Mouse (Mus musculus) hindbrain, embryonic 16.5 days (tissue): ENCODE measurements at regions not wholly inside any gene's neighbourhood (a gene's known extent, or its start where the extent isn't known, plus 50 kb on each side); places are given as distances from the start of the nearest gene placed in this dataset.

Experiments used
- ATAC-seq: fragments of 200-750 bp; cut with Nextera tagmentation; 2 replicates; pipeline ENCODE4 v1.8.0; 2017; ENCODE audit warnings: moderate TSS enrichment, moderate library complexity
- H3K27ac ChIP-seq: fragments of 300-500 bp; sonication (generic); 2 replicates; pipeline ENCODE4 v1.5.1; 2014; ENCODE audit warnings: low read depth, mild to moderate bottlenecking, control low read depth, low read length, moderate library complexity
- H3K27me3 ChIP-seq: fragments of 300-500 bp; sonication (generic); replicated peaks from 2 replicates; pipeline ENCODE4 v1.6.1; 2014; ENCODE audit warnings: low read length; ENCODE audit not compliant: control insufficient read depth, insufficient read depth
- H3K36me3 ChIP-seq: fragments of 300-500 bp; sonication (generic); 2 replicates; pipeline ENCODE4 v1.6.1; 2014; ENCODE audit warnings: mild to moderate bottlenecking, low read length, moderate library complexity, mixed read lengths; ENCODE audit not compliant: control insufficient read depth, insufficient read depth
- H3K4me1 ChIP-seq: fragments of 300-500 bp; sonication (generic); 2 replicates; pipeline ENCODE4 v1.6.1; 2014; ENCODE audit warnings: low read depth, low read length; ENCODE audit not compliant: control insufficient read depth, insufficient read depth
- H3K4me2 ChIP-seq: fragments of 300-500 bp; sonication (generic); 2 replicates; pipeline ENCODE4 v1.6.1; 2014; ENCODE audit warnings: mild to moderate bottlenecking, low read length, control low read depth, moderate library complexity
- H3K4me3 ChIP-seq: fragments of 300-500 bp; sonication (generic); 2 replicates; pipeline ENCODE4 v1.5.1; 2014; ENCODE audit warnings: mild to moderate bottlenecking, low read length, control low read depth, moderate library complexity
- H3K9ac ChIP-seq: fragments of 300-500 bp; sonication (generic); 2 replicates; pipeline ENCODE4 v1.6.1; 2014; ENCODE audit warnings: low read depth, mild to moderate bottlenecking, control low read depth, low read length, moderate library complexity
- H3K9me3 ChIP-seq: fragments of 300-500 bp; sonication (generic); 2 replicates; pipeline ENCODE4 v1.6.1; 2014; ENCODE audit warnings: mild to moderate bottlenecking, low read length, moderate library complexity; ENCODE audit not compliant: control insufficient read depth
- WGBS: fragments of 180-500 bp; shearing (Covaris S2); extraction: QIAGEN DNeasy Blood & Tissue Kit; methylation state at CpG from one replicate; pipeline ENCODE4 v1.1.7; 2014; 5-methylcytosine and 5-hydroxymethylcytosine counted together

DNA sequence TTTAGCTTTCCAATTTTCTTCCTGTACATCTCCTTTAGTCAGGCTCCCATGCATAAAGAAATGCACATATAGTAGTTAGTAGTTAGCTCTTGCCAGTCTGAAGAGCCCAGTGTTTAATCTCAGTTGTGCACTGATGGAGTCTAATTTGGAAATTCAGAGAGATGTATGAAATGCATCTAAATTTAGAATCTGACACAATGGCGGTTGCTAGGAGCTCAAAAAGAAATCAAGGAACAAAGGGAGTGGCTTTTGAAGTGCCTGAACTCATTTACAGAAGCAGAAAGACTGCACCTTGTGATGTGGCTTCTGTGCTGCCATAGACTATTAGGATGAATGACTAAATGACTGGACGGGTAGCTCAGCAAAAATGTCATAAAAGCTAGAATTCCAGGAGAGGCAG is 916.3 kb downstream of the Rps29 start:
- no peak for ATAC-seq
- Histone ChIP-seq H3K36me3 (no peaks in the 10 kb centered on the region), H3K27ac (no peak overlapping the region), H3K4me3 (no peak overlapping the region), H3K9me3 (no peaks in the 10 kb centered on the region), H3K27me3 (no peaks in the 10 kb centered on the region), H3K4me1 (no peaks in the 10 kb centered on the region), H3K4me2 (no peak overlapping the region), H3K9ac (no peak overlapping the region)
- WGBS: 15% methylated on average over 2 of the region's 2 CpGs

- WGBS: 82% methylated on average over 3 of the region's 3 CpGs
- no peak overlapping the region for H3K4me3 ChIP-seq
- no peak overlapping the region for H3K4me2 ChIP-seq
- no peaks in the 10 kb centered on the region for H3K27me3 ChIP-seq
- no peaks in the 10 kb centered on the region for H3K4me1 ChIP-seq
- H3K27ac ChIP-seq: no peak overlapping the region
- H3K9me3 ChIP-seq: no peaks in the 10 kb centered on the region
- H3K9ac ChIP-seq: no peak overlapping the region
- peak; percentile 54; the same call in 1 of the 2 replicates for ATAC-seq
- H3K36me3 ChIP-seq: no peaks in the 10 kb centered on the region
These were observed 927.2 kb downstream of the Rps29 start for GRCm38 (mm10) chr12:68231803-68232202.

DNA sequence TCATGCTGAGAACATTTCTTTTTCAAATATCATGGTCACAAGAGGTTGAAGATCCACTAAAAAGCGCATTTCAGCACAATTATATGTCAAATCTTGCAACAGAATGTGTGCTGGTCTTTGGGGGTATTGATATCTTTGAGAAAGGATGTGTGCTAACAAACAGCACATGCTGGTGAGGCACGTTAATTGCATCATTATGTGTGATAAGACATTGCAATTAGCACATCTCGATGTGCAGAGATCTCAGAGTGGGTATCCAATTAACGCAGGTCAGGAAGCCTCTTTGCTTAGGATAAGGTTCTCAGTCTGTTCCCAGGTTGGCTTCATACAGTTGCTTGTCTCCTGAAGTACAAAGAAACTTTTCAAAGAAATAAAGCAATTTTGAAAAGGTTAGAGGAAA is 941.9 kb downstream of the Rps29 start:
- H3K27me3 ChIP-seq: no peaks in the 10 kb centered on the region
- H3K9me3 ChIP-seq: no peaks in the 10 kb centered on the region
- H3K27ac ChIP-seq: no peak overlapping the region
- H3K4me2 ChIP-seq: no peak overlapping the region
- no peak for ATAC-seq
- no peak overlapping the region for H3K9ac ChIP-seq
- WGBS: 63% methylated on average over 4 of the region's 4 CpGs
- H3K36me3 ChIP-seq: no peaks in the 10 kb centered on the region
- H3K4me3 ChIP-seq: no peak overlapping the region
- H3K4me1 ChIP-seq: no peaks in the 10 kb centered on the region

GRCm38 (mm10) chr12:68208302-68208701 is 950.7 kb downstream of the Rps29 start:
- Histone ChIP-seq H3K9me3 (no peaks in the 10 kb centered on the region), H3K4me2 (no peak overlapping the region), H3K4me1 (no peaks in the 10 kb centered on the region), H3K27me3 (no peaks in the 10 kb centered on the region), H3K27ac (no peak overlapping the region), H3K36me3 (no peaks in the 10 kb centered on the region), H3K4me3 (no peak overlapping the region), H3K9ac (no peak overlapping the region)
- ATAC-seq: no peak
- 77% methylated on average over 10 of the region's 10 CpGs for WGBS

DNA sequence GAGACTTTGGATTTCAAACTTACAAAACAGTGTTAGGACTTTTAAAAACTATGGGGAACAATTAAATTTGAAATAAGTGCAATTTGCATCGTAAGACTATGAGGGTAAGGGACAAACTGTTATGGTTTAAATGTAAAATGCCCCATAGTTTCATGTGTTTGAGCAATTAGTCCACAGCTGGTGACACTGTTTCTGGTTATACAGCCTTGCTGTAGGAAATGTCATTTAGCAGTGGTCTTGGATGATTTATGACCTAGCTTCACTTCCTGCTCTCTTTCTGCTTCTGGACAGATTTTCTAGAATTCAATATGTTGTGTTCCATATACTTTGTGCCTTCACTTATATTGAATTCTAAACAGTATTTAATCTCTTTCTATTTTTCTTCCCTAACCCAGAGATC is 961.5 kb upstream of the Mdga2 start:
- 96% methylated on average over 1 of the region's 1 CpGs for WGBS

GRCm38 (mm10) chr12:68161317-68161716 is 939.0 kb upstream of the Mdga2 start:
- H3K4me2 ChIP-seq: no peak overlapping the region
- no peak overlapping the region for H3K9ac ChIP-seq
- H3K27me3 ChIP-seq: no peaks in the 10 kb centered on the region
- no peak overlapping the region for H3K27ac ChIP-seq
- WGBS: 84% methylated on average over 2 of the region's 2 CpGs
- no peaks in the 10 kb centered on the region for H3K4me1 ChIP-seq
- no peak overlapping the region for H3K4me3 ChIP-seq
- H3K36me3 ChIP-seq: no peaks in the 10 kb centered on the region
- no peak for ATAC-seq
- H3K9me3 ChIP-seq: no peaks in the 10 kb centered on the region

More for the DNA sequence above, 961.5 kb upstream of the Mdga2 start:
- no peak for ATAC-seq
- no peak overlapping the region for H3K9ac ChIP-seq
- H3K4me2 ChIP-seq: no peak overlapping the region
- no peaks in the 10 kb centered on the region for H3K27me3 ChIP-seq
- no peaks in the 10 kb centered on the region for H3K36me3 ChIP-seq
- no peaks in the 10 kb centered on the region for H3K4me1 ChIP-seq
- no peaks in the 10 kb centered on the region for H3K9me3 ChIP-seq
- no peak overlapping the region for H3K27ac ChIP-seq
- no peak overlapping the region for H3K4me3 ChIP-seq

DNA sequence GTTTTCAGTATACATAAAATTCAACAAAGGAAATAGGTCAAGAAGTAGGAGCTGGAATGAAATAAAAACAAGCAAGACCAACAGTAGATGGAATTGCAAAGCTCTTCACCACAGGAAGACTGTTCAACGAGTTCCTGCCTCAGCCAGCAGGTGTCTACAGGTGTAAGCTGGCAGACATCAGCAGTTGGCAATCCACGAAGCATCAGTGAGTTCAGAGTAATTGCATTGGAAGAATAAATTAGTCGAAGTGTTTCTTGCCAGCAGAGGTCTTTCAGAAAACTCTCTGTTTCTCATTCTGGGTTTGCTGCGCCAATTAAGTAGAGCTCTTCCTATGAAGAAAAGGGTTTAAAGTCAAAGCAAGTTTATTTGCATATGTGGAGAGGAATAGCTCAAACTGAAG is 925.7 kb upstream of the Mdga2 start:
- Histone ChIP-seq H3K4me1 (no peaks in the 10 kb centered on the region), H3K4me3 (no peak overlapping the region), H3K9me3 (no peaks in the 10 kb centered on the region), H3K27me3 (no peaks in the 10 kb centered on the region), H3K27ac (no peak overlapping the region), H3K4me2 (no peak overlapping the region), H3K9ac (no peak overlapping the region), H3K36me3 (no peaks in the 10 kb centered on the region)
- peak; percentile 65; the same call in 1 of the 2 replicates for ATAC-seq
- 38% methylated on average over 4 of the region's 4 CpGs for WGBS

- H3K4me2 ChIP-seq: no peak overlapping the region
- H3K4me1 ChIP-seq: no peaks in the 10 kb centered on the region
- no peaks in the 10 kb centered on the region for H3K36me3 ChIP-seq
- H3K4me3 ChIP-seq: no peak overlapping the region
- WGBS: 87% methylated on average over 6 of the region's 6 CpGs
- H3K9ac ChIP-seq: no peak overlapping the region
- no peaks in the 10 kb centered on the region for H3K9me3 ChIP-seq
- no peak overlapping the region for H3K27ac ChIP-seq
- no peak for ATAC-seq
- H3K27me3 ChIP-seq: no peaks in the 10 kb centered on the region
These were observed 917.5 kb upstream of the Mdga2 start for GRCm38 (mm10) chr12:68139831-68140230.

DNA sequence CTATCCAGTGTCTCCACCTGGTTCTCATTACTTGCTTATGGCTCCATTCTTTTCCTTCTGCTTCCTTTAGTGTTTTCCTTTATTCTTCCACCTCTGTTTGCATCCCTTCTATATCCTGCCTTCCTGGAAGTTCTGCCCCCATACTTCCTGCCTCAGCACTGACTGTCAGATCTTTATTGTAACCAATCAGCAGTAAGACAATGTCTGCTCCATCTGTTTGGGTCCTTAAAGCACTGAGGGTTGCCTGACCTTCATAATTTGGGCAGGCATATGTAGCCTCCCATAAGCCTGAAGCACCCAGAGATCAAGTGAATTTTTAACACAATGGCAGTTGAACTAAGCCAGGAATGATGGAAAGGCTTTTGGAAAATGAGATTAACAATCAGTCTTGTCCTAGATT is 909.4 kb upstream of the Mdga2 start:
- H3K9ac ChIP-seq: no peak overlapping the region
- ATAC-seq: no peak
- no peaks in the 10 kb centered on the region for H3K9me3 ChIP-seq
- H3K4me2 ChIP-seq: no peak overlapping the region
- no peak overlapping the region for H3K4me3 ChIP-seq
- H3K36me3 ChIP-seq: no peaks in the 10 kb centered on the region
- no peaks in the 10 kb centered on the region for H3K27me3 ChIP-seq
- no peak overlapping the region for H3K27ac ChIP-seq
- no peaks in the 10 kb centered on the region for H3K4me1 ChIP-seq

GRCm38 (mm10) chr12:68115762-68116161 is 893.4 kb upstream of the Mdga2 start:
- Histone ChIP-seq H3K4me3 (no peak overlapping the region), H3K4me2 (no peak overlapping the region), H3K9me3 (no peaks in the 10 kb centered on the region), H3K27me3 (no peaks in the 10 kb centered on the region), H3K4me1 (no peaks in the 10 kb centered on the region), H3K9ac (no peak overlapping the region), H3K36me3 (no peaks in the 10 kb centered on the region), H3K27ac (no peak overlapping the region)
- WGBS: 59% methylated on average over 1 of the region's 1 CpGs
- no peak for ATAC-seq
